Mouse (Mus musculus) urinary bladder, adult 18-20 months (tissue): Measurements from ENCODE around the gene Cdc42bpa.
"Not testable (repeated sequence)": the region's sequence is repeated elsewhere in the genome, so short reads cannot be mapped to it uniquely, and the experiment has no call there.

Experiments used
- DNase-seq, 2 experiments: peaks; one replicate each; pipeline ENCODE4 v3.0.0; 2022; ENCODE audit warnings: low spot score in 2 of 2, mixed read lengths in 2 of 2

The Cdc42bpa gene

DNA sequence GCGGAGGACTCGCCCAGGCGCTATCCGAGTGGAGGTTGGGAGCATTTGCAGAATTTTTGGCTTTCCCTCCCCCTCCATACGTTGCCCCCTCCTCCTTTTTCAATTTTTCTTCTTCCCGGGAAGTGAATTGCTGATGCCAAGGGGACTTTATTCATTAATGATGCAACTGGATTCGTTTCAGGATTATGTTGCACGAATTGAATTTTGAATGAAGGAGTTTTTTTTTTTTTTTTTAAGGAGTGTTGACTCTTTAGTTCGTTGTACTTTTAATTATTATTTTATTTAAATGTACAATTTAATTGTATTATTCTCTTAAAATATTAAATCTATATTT is 238 bp downstream of the Cdc42bpa start:
- DNase-seq = no peak

GRCm38 (mm10) chr1:179960882-179961698 is 818 bp downstream of the Cdc42bpa start:
- no peak for DNase-seq

GRCm38 (mm10) chr1:179961777-179962176 is 1.5 kb downstream of the Cdc42bpa start:
- DNase-seq = no peak

GRCm38 (mm10) chr1:179969776-179970428 is 9.6 kb downstream of the Cdc42bpa start:
- DNase-seq = no peak

DNA sequence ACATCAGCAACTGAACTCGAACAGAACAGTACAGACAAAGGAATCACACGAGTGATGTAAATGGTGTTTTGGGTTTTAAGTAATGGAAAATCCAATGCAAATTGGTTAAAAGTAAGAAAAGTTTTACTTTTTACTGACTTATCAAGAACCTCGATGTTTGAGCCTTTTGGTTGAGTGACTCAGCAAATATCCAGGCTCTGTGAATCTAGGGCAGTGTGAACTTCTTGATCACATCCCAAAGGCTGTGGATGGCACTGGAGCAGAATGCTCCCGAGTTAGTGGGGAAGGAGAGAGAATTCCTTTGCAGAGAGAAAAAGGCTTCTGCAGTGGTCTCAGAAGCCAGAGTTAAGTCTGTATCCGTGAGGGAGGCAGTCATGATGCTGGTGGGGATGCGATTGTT is 14.7 kb downstream of the Cdc42bpa start:
- no peak for DNase-seq

DNA sequence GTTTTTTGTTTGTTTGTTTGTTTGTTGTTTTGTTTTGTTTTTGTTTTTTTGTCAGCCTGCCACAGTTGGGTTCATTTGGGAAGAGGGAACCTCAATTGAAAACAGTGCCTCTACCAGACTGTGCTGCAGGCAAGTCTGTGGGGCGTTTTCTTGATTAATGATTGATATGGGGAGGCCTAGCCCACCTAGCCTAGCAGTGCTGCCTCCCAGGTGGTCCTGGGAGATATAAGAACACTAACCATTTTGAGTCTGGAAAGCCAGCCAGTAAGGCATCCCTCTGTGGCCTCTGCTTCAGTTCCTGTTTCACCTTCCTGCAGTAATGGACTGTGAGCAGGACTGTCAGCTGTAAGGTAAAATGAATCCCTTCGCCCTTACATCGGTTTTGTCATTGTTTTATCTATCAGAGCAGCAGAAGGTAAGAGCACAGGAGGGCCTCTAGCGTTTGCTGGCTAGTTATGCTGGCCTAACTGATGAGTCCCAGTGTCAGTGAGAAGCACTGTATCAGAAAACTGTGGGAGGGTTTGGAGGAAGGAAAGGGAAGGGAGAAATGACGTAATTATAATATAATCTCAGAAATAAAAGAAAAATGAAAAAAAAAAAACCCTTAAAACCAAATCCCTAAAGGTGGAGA is 15.5 kb downstream of the Cdc42bpa start:
- no peak for DNase-seq

DNA sequence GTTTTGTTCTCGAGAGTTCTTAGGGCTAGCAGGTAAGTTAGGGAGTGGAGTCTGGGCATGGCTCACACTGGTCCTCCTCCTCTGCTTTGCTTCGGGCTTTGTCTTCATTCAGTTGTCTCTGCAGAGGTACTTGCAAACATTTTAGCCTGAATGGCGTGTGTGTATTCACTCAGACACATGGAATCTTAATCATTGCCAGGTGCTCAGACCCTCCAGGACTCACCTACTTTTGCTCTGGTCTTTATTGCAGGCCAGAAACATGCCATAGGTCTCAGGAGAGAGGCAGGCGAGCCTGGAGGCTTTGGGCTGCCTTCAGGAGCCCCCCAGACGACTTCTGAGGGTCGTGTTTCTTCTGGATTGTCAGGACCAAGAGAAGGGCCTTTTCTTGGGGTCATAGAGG is 17.2 kb downstream of the Cdc42bpa start:
- no peak for DNase-seq

DNA sequence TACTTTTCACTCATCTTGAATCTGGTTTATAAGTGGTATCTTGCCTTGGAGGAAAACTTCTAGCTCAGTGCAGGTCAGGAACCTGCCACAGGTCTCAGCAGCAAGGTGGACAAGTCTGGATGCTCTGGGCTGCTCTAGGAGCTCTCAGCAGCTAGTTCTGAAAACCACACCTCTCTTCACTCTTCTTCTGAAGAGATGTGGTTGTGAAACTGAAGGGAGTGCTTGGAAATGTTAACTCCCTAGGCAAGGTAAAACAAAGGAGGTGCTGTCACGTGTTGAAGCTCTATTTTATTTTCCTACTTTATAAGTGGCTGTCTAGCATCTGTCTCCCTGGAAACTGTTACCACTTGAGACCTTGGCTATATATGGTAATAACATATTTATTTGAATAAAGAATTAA is 18.5 kb downstream of the Cdc42bpa start:
- no peak for DNase-seq

- DNase-seq = no peak
These were observed 21.4 kb downstream of the Cdc42bpa start for GRCm38 (mm10) chr1:179981680-179982079.

GRCm38 (mm10) chr1:179982183-179982582 is 21.9 kb downstream of the Cdc42bpa start:
- DNase-seq = no peak

DNA sequence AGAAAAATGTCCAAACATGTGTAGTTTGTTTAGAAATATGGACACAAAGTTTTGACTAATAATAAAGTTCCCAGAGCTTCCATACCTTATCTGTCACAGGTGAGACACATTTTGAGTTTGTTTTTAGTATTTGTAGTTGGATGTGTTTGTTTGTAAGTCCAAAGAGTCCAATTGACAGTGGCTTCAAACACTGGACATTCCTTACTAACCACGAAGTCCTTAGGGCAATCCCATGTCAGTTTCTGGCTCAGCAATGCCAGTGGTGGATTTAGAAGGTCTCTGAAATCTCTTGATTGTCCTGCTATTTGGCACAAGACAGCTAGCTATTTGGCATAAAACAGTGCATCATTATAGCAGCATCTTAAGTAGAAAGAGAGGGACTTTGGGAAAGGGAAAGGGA is 22.7 kb downstream of the Cdc42bpa start:
- no peak for DNase-seq

GRCm38 (mm10) chr1:179984171-179984570 is 23.9 kb downstream of the Cdc42bpa start:
- no peak for DNase-seq

- DNase-seq = no peak
These were observed 31.5 kb downstream of the Cdc42bpa start for GRCm38 (mm10) chr1:179991660-179992235.

DNA sequence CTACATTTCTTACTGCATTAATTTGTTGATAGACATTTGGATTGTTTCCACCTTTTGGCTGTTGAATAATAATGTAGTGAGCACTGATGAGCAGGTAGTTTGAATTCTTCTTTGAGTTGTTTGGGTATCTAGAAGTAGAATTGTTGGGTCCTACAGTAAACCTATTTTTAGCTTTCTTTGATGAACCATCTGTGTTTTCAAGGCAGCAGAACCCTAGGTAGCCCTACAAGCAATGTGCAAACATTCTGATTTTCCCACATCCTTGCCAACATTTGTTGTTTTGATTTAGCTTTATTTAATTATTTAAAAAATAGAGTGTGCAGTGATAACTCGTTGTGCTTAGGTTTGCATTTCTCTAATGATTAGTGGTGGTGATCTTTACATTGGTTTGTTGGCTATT is 32.0 kb downstream of the Cdc42bpa start:
- no peak for DNase-seq

GRCm38 (mm10) chr1:180008057-180008456 is 47.8 kb downstream of the Cdc42bpa start:
- DNase-seq = no peak

GRCm38 (mm10) chr1:180013479-180013878 is 53.2 kb downstream of the Cdc42bpa start:
- no peak for DNase-seq

DNA sequence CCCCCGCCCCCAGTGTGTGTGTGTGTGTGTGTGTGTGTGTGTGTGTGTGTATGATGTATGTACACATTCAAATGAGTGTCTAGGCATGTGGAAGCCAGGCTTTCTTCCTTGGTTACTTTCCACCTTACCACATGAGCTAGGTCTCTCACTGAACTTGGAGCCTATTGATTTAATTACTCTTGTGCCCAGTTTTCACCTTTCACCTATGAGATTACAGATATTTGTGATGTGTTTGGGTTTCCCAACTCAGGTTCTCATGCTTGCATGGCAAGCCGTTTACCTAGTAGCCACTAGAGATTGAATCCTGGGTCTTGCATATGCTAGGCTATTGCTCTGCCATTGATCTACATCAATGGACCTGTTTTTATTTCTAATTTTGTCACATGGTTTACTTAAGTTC is 57.9 kb downstream of the Cdc42bpa start:
- DNase-seq = no peak

DNA sequence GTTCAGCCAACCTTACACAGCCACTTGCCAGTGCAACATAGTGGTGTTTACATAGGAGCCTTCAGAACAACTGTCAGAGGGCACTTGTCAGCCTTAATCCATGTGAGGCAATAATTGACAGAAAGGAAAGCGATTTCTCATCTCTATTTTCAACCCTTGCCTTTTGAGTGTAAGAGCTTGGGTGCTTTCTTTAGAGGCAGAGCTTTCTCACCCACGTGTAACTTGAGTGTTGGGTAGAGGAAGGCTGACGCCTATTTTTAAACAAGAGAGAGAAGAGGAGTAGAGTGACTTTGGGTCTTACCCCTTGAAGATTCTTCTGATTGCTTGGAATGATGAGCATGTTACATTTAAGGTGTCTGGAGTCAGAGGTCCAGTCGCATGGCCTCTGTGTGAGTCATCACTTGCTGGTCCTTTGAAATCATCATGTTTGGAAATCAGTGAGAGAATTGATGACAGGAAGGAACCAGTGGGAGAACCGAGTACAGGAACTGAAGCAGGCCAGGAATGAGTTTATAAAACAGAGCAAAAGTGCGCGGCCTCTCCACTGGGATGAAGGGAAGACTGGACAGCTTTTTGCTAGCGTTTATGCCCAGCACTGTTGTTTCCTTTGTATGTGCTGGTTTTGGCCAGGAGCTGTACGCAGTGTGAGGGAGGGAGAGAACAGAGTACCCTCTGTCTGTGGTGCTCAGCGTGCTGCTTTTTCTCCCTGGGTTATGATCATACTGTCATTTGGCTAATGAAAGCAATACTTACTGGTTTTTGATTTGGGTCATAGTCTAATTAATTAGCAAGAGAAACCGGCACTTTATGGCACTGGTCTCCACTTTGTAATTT is 61.4 kb downstream of the Cdc42bpa start:
- no peak for DNase-seq

DNA sequence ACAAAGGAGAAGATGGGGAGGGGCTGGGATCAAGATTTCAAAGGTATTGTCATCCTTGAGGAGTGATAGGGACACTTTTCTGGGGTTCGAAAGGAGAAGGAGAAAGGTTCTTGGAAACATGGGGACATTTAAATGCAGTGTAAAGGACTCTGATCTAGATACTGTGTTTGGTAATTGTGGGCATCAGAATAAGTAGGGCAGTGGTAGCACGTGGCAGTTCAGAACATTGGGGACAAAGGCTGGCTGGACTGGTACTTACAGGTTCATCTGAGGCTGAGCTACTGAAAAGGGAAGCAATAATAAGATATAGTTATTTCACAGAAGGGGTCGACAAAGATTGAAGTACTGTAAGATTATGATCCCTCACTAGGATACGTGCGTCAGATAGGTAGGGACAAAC is 63.2 kb downstream of the Cdc42bpa start:
- DNase-seq = no peak

DNA sequence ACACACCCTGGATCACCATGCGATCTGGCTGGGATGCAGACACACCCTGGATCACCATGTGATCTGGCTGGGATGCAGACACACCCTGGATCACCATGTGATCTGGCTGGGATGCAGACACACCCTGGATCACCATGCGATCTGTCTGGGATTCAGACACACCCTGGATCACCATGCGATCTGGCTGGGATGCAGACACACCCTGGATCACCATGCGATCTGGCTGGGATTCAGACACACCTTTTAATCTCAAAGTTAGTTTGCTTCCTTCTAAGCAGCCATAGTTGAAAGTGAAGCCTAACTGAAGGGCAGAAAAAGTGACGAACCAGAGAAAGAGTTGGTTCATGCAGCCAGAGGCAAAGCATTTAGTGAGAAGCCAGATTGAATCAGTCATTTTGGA is 69.6 kb downstream of the Cdc42bpa start:
- DNase-seq = not testable (repeated sequence)

GRCm38 (mm10) chr1:180030631-180031365 is 70.5 kb downstream of the Cdc42bpa start:
- no peak for DNase-seq
